Mouse (Mus musculus): ENCODE results near the gene Itsn1. TPM values are rescaled to one million over a fixed set of nuclear protein-coding genes. Genes with fewer than 3 reads are reported as not detected.

Gene Itsn1
- polyA plus RNA-seq, 1 experiment from 2014 or later = 9.7 TPM

DNA sequence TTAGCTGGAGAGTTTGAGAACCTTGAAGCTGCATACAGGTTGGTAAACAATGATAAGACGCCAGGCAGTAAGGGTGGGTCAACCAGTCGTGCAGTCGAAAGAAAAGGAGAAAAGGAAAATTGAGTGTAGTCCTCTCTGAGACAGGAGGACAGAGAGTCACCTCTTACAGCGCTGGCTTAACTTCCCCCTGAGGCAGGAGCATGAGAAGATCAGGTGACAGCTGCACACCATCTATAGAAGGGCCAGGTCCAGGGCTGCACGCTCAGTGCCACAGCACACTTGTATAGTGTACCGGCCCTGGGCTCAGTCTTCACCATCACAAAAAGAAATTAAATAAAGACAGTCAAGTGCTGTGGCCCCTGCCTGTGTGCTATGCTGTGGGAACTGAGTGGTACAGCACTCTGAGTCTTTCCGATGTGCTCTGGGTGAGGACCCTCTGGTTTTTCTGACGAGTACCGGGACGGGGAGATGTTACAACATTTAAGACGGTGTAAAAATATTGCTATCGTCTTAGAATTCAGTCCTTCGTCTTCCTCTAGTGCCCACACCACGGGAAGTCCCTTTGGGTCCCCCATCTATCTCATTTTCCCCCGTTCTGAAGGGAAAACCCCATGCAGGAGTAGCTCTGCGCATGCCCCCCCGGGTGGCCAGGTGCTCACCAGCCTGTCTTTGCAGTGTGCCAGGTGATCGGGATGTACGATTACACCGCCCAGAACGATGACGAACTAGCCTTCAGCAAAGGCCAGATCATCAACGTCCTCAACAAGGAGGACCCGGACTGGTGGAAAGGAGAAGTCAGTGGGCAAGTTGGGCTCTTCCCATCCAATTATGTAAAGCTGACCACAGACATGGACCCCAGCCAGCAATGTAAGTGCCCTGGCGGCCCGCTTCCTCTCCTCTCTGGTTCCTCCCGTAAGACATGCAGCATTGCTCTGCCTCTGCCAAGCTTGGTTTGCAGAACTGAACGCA is 140.1 kb downstream of the Itsn1 start:
- H3K4me1 ChIP-seq (ENCODE audit: insufficient read depth, low read depth, low read length) = no peaks in the 10 kb centered on the region
- H3K9me3 ChIP-seq (ENCODE audit: low read length) = no peaks in the 10 kb centered on the region
- DNase-seq (ENCODE audit: low spot score) (peak; percentile 59), ATAC-seq (0 out of 2 replicates have a peak, but pooled peaks have one; percentile 20)
- TF ChIP-seq EP300 (IDR thresholded peaks at IDR 0.05) (no peak), CTCF (IDR thresholded peaks at IDR 0.05) (no peak)
- no peak overlapping the region for H3K9ac ChIP-seq (replicated peaks; ENCODE audit: low read depth)
- H3K27me3 ChIP-seq (replicated peaks; ENCODE audit: insufficient read depth, low read length) = no peaks in the 10 kb centered on the region
- WGBS = 75% methylated on average over 28 of the region's 28 CpGs
- H3K27ac ChIP-seq (ENCODE audit: low read length) = no peak overlapping the region
- no peaks in the 10 kb centered on the region for H3K36me3 ChIP-seq (ENCODE audit: insufficient read depth, low read length)
- H3K4me2 ChIP-seq (replicated peaks; ENCODE audit: low read depth, low read length) = no peak overlapping the region
- no peak overlapping the region for H3K4me3 ChIP-seq (ENCODE audit: low read depth, low read length)

DNA sequence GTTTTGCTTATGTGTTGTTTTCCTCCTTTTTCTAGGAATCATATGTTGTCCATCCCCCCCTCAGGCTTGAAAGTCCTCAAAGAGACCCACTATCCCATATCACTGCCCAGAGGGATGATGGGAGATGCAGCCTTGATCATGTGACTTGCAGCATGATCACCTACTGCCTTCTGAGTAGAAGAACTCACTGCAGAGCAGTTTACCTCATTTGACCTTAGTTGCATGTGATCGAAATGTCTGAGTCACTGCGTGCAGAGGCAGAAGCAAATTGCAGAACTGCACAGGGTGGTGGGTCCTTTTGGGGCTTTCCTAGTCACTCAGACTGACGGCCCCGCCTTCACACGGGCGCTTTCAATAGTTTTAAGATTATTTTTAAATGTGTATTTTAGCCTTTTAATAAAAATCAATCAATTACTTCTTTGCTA is 141.1 kb downstream of the Itsn1 start:
- no peaks in the 10 kb centered on the region for H3K36me3 ChIP-seq (ENCODE audit: insufficient read depth, low read length)
- DNase-seq (ENCODE audit: low spot score) (no peak), ATAC-seq (no peak)
- no peaks in the 10 kb centered on the region for H3K4me1 ChIP-seq (ENCODE audit: insufficient read depth, low read depth, low read length)
- H3K9ac ChIP-seq (replicated peaks; ENCODE audit: low read depth) = no peak overlapping the region
- H3K27me3 ChIP-seq (replicated peaks; ENCODE audit: insufficient read depth, low read length) = no peaks in the 10 kb centered on the region
- H3K9me3 ChIP-seq (ENCODE audit: low read length) = no peaks in the 10 kb centered on the region
- H3K4me2 ChIP-seq (replicated peaks; ENCODE audit: low read depth, low read length) = no peak overlapping the region
- no peak overlapping the region for H3K27ac ChIP-seq (ENCODE audit: low read length)
- TF ChIP-seq EP300 (IDR thresholded peaks at IDR 0.05) (no peak), CTCF (IDR thresholded peaks at IDR 0.05) (no peak)
- WGBS = 91% methylated on average over 6 of the region's 6 CpGs
- H3K4me3 ChIP-seq (ENCODE audit: low read depth, low read length) = no peak overlapping the region

DNA sequence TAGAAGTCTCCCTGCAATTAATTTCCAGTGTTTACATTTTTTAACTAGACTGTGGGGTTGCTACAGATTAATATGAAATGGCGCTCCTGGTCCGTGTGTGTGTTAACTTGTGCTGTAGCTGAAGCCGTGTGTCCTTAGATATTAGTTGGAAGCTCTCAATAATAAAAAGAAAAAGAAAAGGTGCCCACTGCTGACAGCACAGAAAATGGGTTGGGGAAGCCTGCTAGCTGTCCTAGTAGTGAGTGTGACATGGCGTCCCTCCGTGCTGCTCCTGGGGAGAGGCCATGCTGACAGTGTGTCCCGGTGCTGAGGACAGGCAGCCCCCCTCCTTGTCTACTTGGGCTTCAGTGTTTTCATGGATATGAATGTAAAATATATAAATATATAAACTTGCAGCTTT is 142.1 kb downstream of the Itsn1 start:
- no peaks in the 10 kb centered on the region for H3K27me3 ChIP-seq (replicated peaks; ENCODE audit: insufficient read depth, low read length)
- no peak overlapping the region for H3K4me2 ChIP-seq (replicated peaks; ENCODE audit: low read depth, low read length)
- H3K9me3 ChIP-seq (ENCODE audit: low read length) = no peaks in the 10 kb centered on the region
- WGBS = 89% methylated on average over 6 of the region's 6 CpGs
- no peaks in the 10 kb centered on the region for H3K4me1 ChIP-seq (ENCODE audit: insufficient read depth, low read depth, low read length)
- H3K9ac ChIP-seq (replicated peaks; ENCODE audit: low read depth) = no peak overlapping the region
- DNase-seq (ENCODE audit: low spot score) = no peak
- no peak for ATAC-seq
- TF ChIP-seq EP300 (IDR thresholded peaks at IDR 0.05) = no peak
- no peak for TF ChIP-seq CTCF (IDR thresholded peaks at IDR 0.05)
- H3K4me3 ChIP-seq (ENCODE audit: low read depth, low read length) = no peak overlapping the region
- H3K36me3 ChIP-seq (ENCODE audit: insufficient read depth, low read length) = no peaks in the 10 kb centered on the region
- H3K27ac ChIP-seq (ENCODE audit: low read length) = no peak overlapping the region

DNA sequence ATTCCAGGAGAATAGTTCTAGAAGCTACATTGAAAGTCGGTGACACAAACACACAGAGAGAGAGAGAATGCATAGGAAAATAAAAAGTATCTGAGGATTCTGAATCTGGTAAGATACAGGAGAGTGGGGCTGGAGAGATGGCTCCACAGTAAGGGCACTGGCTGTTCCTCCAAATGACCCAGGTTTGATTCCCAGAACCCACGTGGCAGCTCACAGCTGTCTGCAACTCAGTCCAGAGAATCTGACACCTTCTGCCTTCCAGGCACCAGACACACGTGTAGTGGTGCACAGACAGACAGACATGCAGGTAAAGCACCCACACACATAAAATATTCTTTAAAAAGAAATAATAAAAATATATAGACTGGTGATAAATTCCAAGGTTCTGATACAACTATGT is 144.6 kb downstream of the Itsn1 start:
- no peak for DNase-seq (ENCODE audit: low spot score)
- Histone ChIP-seq H3K9ac (replicated peaks; ENCODE audit: low read depth) (no peak overlapping the region), H3K4me3 (ENCODE audit: low read depth, low read length) (no peak overlapping the region), H3K36me3 (ENCODE audit: insufficient read depth, low read length) (no peaks in the 10 kb centered on the region), H3K27ac (ENCODE audit: low read length) (no peak overlapping the region), H3K27me3 (replicated peaks; ENCODE audit: insufficient read depth, low read length) (no peaks in the 10 kb centered on the region), H3K9me3 (ENCODE audit: low read length) (no peaks in the 10 kb centered on the region), H3K4me2 (replicated peaks; ENCODE audit: low read depth, low read length) (no peak overlapping the region), H3K4me1 (ENCODE audit: insufficient read depth, low read depth, low read length) (no peaks in the 10 kb centered on the region)
- 75% methylated on average over 3 of the region's 3 CpGs for WGBS
- no peak for ATAC-seq
- no peak for TF ChIP-seq EP300 (IDR thresholded peaks at IDR 0.05)
- TF ChIP-seq CTCF (IDR thresholded peaks at IDR 0.05) = no peak

DNA sequence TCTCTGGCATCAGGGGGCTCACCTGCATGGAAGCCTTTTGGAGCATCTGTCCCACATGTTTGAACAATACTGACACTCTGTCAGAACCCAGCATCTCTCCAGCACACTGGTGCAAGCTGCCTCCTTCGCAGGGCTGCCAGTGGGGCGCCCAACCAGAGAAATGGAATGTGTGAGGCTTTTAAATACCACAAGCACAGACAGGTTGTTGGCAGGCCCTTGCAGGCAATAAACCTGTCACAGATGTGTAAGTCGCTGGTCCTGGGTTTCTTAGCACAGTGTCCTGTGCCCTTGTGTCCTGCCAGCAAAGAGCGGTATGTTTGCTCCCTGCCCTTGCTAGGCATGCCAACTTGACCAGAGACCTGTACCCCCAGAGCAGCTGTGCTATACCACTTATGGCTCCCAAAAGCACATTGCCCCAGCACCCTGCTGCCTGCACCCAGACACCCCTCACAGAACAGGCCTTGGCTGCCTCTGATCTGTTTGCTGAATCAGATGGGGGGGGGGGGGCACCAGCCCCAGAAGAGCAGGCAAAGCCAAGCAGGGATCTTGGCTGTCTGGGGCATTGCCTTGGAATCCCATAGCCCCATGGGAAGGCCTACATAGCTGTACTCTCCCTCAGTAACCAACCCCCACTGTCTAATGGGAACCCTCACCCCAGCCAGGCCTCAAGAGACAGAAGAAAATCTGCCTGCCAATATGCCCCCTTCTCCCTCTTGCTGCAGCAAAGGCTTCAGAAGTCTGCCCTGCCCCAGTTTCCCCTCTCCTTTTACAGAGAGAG is 146.7 kb downstream of the Itsn1 start:
- WGBS = 68% methylated on average over 4 of the region's 4 CpGs
- TF ChIP-seq CTCF (IDR thresholded peaks at IDR 0.05) (no peak), EP300 (IDR thresholded peaks at IDR 0.05) (no peak)
- no peaks in the 10 kb centered on the region for H3K9me3 ChIP-seq (ENCODE audit: low read length)
- no peak overlapping the region for H3K9ac ChIP-seq (replicated peaks; ENCODE audit: low read depth)
- DNase-seq (ENCODE audit: low spot score) (no peak), ATAC-seq (no peak)
- H3K4me1 ChIP-seq (ENCODE audit: insufficient read depth, low read depth, low read length) = no peaks in the 10 kb centered on the region
- no peaks in the 10 kb centered on the region for H3K36me3 ChIP-seq (ENCODE audit: insufficient read depth, low read length)
- no peak overlapping the region for H3K4me3 ChIP-seq (ENCODE audit: low read depth, low read length)
- H3K27ac ChIP-seq (ENCODE audit: low read length) = no peak overlapping the region
- no peaks in the 10 kb centered on the region for H3K27me3 ChIP-seq (replicated peaks; ENCODE audit: insufficient read depth, low read length)
- H3K4me2 ChIP-seq (replicated peaks; ENCODE audit: low read depth, low read length) = no peak overlapping the region

DNA sequence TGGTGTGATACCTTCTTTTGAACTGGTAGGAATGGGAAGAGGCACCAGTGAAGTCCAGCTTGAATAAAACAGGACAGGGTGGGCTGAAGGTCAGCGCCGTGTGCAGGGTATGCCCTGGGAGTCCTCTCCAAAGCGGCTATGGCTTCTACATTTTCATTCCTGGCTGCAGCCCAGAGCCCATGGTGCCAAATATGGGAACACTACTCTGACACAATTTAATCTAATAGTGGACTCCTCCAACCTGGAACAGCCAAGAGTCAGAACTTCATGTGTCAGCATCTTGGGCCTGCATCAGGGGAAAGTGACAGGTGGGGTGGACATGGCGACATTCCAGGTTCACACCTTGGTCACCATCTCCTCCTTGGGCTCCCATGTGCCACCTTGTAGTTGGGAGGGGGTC is 147.4 kb downstream of the Itsn1 start:
- ATAC-seq = no peak
- Histone ChIP-seq H3K9me3 (ENCODE audit: low read length) (no peaks in the 10 kb centered on the region), H3K36me3 (ENCODE audit: insufficient read depth, low read length) (no peaks in the 10 kb centered on the region), H3K4me2 (replicated peaks; ENCODE audit: low read depth, low read length) (no peak overlapping the region), H3K4me3 (ENCODE audit: low read depth, low read length) (no peak overlapping the region), H3K4me1 (ENCODE audit: insufficient read depth, low read depth, low read length) (no peaks in the 10 kb centered on the region), H3K9ac (replicated peaks; ENCODE audit: low read depth) (no peak overlapping the region), H3K27ac (ENCODE audit: low read length) (no peak overlapping the region), H3K27me3 (replicated peaks; ENCODE audit: insufficient read depth, low read length) (no peaks in the 10 kb centered on the region)
- 94% methylated on average over 4 of the region's 4 CpGs for WGBS
- DNase-seq (ENCODE audit: low spot score) = no peak
- no peak for TF ChIP-seq EP300 (IDR thresholded peaks at IDR 0.05)
- no peak for TF ChIP-seq CTCF (IDR thresholded peaks at IDR 0.05)
